Mouse (Mus musculus) heart, adult 8-10 months (tissue): ENCODE data around the gene Car7. TPM values are rescaled to one million over a fixed set of nuclear protein-coding genes. Genes with fewer than 3 reads are reported as not detected.

Experiments used
- DNase-seq: peaks from one replicate; pipeline ENCODE4 v3.0.0; 2022; ENCODE audit warnings: low spot score
- total RNA-seq, 4 experiments: library from RNA; stranded (reverse); gene quantifications; 2 replicates each; pipeline ENCODE4 v1.2.4; 2022

Car7 gene
- 1 to 10 TPM; 2.6 to 4.4 (median 3.2) TPM for total RNA-seq

DNA sequence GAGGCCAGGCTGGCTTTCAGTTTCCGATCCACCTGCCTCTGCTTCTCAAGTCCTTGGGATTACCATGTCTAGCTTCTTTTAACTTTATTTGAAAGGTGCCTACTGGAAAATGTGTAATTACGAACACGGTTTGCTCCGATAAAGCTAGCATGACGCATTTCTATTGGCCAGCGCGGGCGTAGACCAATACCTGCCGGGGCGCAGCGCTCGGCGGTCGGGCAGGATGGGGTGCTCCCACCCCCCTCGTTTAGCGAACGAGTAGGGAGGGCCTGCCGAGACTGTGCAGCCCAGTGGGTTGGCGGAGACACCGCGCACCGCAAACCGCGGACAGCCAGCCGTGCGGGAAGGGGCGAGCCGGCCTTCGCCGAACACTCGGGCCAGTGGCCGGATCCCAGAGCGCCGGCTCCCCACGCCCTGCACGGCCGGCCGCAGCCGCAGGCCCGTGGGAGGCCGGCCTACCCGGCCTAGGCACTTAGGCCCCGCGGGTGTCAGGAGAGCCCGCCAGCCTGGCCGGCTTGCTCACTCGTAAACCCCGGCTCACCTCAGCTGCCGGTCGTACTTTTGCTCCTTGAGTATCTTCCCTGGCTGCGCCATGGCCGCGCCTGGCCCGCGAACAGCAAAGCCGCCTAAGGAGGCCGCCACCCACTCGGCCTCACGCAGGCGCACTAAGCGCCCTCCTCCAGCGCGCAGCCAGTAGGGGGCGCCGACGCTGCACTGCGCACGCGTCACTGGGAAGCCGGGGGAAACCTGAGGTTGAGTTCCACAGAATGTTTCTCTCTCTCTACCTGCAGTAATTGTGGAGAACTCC is at the start of gene Car7, which contains the start of gene Nae1:
Gene Car7, plus strand, starts transcription at position 719 of the 808 bp plus-strand sequence.
Gene Nae1, minus strand, starts transcription at position 667 of the 808 bp plus-strand sequence.
- DNase-seq: peak; percentile 94

DNA sequence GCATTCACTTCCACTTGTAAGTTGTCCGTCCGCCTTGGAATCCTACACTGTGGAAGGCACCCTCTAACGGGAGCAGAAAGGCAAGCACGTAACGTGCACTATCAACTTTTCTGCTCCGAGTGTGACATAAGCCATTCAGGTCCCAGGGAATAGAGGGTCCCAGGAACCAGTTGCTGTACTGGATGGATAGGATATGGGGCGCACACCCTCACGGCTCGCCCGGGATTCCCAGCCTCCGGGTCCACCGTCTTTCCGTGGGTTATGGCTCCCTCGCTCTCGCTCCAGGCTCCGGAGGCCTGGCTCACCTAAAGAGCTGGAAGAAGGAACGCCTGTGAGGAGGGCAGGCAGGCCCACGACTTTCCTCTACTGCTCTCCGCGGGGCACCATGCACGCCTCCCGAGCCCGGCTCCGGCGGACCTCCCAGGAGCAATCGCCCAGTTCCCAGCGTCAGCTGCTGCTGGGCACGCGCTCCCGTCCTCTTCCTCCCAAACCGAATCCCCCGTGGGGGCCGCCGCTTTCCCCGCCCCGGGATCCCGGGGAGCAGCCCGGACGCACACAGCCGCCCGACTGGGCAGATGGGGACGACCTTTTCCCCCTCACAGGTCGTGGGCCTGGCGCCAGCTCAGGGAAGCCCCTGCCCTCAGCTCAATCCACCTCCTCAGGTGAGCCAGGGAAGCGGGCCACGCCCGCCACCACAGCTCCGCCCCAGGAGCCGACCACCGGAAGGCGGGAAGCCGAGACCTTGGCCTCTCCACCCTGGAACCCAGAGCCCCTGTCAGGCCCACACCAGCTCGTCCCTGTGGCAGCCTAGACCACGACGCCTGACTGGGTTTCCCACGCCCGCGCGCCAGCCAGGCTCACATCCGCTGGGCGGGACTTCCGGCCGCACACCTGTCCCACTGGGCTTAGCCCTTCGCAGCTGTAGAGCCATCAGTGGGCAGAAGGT is 25.2 kb upstream of the Car7 start, which contains the start of gene Terb1:
Gene Terb1, minus strand, starts transcription at position 850 of the 946 bp plus-strand sequence.
- DNase-seq: no peak

DNA sequence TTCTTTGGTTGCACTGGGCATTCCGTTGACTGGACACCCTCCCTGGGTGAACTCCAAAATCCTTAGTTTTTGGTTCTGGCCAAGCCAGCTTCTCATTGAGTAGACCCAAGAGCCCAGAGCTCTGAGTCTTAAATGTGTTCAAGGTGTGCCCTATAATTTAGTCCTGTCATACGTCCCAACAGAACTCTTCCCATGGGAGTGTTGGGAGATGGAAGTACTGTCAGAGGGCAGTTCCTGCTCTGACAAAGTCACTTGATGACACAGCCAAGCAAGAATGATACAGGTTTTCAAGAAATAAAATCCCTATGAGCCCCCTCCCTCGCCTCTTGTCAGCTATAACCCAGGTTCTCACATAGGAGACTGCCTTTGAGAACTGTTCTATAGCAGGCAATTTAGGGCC is 24.4 kb upstream of the Car7 start:
- DNase-seq: no peak

DNA sequence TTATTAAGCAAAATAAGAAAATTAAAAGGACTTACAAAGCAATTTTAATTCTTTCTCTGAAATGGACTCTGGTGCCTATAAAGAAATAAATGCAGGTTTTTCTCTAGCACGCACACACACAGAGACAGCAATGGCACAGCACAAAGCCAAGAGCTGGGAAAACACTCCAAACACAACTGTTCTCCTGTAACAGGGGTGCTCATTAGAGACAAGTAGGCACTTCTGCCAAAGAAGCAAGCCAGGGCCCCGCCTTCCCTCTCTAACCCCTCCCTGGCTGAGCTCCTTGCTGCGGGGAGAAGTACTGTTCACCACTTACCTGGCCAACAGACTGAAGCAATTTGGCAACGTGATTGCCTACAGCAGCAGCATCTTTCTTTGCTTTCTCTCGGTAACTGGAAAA is 16.6 kb upstream of the Car7 start:
- DNase-seq: no peak

DNA sequence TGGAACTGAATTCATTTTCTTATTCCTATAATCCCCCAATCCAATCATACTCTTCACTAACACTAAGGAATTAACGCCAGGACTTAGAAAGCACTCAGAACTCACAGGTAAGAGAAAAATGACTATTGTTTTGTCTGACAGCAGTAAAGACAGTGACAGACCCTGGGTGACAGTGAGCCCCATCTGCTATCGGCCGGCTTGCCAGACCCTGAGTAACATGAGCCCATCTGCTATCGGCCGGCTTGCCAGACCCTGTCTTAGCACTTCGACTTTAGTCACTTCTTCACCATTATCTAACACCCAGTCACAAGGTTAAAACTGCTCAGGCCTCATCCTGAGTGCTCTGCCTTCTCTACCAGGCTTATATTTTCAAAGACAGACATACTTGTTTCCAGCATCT is 4.8 kb upstream of the Car7 start:
- no peak for DNase-seq

DNA sequence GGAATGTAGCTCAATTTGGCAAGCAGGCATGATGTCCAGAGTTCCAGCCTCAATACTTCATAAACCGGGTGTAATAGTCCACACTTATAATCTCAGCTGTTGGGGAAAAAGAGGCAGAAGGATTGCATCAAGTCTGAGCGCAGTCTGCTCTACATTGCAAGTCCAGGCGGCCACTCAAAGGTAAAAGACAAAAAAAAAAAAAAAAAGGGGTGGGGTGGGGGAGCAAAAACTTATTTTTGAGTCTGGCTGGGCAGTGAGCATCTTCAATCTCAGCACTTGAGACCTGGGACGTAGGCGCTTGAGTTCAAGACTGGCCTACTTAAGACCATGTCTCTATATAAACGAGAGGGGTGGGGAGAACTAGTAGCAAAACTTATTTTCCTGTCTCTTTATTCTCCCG is 938 bp upstream of the Car7 start:
- DNase-seq: no peak

DNA sequence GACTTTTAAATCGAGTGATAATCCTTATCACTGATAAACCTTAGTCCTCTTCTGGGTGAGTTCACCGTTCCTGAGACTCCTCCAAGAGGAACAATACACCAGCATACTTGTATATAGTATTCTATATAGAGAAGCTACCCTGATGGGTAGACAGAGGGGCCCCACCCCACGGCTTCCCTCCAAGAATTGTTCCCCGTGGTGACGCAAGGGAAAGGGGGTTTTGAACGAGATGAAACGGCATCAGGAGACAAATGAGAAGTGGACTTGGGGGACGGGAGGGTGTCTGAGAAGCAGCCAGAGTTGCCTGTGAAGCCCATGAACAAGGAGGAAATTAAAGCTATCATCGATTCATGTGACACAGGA is 271 bp downstream of the Car7 start:
- no peak for DNase-seq

DNA sequence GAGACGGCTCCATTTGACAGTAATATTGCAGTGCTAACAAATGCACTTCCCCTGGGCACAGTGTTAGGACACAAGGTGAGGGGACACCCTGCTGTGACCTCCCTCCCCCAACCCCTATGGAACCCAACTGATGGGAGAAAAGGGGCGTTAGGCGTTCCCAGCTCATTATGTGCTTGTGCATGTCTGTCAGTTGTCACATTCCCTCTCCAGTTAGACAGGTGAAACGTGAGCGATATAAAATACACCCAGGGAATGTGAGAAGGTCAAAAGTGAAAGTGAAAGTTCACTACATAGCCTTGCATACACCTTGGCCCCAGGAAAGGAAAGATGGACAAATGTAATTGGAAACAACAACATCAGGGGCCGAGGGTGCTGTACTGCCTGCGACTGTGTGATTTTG is 889 bp downstream of the Car7 start:
- DNase-seq: peak; percentile 5

DNA sequence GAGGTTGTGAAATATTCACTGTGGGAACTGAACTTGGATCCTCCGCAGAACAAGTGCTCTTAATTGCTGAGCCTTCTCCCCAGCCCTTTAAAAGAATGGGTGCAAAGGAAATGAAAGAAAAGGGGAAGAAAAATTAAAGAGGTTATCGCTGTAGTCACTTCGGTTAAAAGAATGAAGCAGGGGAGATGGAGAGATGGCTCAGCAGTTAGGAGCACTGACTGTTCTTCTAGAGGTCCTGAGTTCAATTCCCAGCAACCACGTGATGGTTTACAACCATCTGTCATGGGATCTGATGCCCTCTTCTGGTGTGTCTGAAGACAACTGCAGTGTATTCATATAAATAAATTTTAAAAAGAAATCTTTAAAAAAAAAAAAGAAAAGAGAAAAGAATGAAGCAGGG is 1.5 kb downstream of the Car7 start:
- no peak for DNase-seq

DNA sequence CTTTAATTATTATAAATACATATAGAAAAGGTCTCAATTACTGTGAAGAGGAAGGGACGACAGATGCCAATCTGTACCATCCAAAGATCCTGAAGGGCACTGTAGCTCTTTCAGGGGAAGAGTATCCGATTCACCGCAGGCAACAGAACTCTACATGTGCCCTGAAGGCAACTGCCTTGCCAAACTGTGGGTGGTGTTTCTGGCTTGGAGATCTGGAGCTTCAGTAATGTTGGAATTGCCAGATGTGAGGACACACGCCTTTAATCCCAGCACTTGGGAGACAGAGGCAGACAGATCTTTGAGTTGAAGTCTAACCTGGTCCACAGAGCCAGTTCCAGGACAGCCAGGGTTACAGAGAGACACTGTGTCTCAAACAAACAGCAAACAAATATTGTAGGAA is 4.4 kb downstream of the Car7 start:
- DNase-seq: no peak

DNA sequence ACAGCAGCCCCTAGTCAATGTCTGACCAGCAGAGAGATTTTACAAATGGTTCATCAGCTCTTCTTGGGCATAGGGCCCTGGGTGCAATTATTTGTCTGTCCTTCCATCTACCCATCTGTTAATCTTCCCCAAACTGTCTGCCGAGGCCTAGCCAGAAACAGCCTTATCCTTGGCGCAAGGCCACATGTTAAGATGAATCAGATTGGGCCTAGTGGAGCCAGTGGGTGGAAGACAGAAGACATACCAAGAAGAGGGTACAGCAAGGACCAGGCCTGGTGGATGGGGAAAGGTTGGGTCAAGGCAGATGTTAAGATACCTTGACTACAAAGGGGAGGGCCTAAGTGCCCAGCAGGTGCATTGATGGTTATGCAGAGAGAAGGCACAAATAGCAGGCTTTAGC is 5.1 kb downstream of the Car7 start:
- DNase-seq: no peak

DNA sequence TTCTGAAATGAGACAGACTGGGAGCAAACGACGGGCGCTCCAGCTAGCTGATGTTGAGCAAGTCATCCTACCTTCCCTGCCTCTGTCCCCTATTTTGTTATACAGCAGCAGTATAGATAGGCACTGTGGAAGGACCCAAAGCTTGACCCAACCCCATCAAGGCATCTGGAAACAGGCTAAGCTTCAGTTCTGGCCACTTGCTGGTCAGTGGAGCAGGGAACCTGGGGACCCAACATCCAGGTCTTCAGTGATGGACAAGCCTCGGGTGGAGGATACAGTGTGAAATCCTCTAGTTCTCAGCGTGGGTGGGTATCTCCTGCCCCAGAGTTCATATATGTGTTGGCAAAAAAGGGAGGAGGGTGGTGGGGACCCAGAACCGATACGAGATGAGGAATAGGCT is 5.7 kb downstream of the Car7 start:
- no peak for DNase-seq

DNA sequence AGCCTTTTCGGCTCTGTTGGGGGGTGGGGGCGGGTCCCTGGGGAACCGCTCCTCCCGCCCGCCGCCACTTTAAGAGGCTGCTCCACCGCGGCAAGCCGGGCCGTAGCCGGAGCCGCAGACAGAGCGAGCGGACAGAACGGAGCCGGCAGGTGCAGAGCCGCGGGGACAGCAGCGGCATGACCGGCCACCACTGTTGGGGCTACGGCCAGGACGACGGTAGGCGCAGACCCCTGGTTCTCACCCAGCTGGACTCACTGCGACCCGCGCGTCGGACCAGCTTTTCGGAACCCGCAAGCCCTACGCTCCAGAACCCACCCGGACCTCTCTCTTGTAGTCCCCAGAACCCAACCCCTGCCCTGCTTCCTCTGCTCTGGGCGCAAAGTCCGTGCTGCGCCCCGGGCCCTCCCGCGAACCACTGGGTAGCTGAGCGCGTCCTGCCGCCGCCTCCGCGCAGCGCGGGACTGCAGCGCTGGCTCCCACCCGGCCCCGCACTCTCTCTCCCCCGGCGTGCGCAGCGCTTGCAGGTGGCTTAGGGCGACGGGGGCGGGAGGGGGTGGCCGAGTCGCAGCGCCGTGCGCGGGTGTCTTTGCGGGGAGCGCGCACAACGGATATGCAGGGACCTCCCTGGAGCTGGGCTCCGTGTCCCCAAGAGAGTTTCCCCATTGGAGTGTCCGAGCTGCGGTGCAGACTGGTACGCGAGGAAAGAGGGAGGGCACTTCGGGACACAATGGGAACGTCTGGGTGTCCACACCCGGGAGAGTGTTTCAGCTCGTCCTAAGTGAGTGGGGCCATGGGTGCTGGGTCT is 6.4 kb downstream of the Car7 start:
- peak; percentile 11 for DNase-seq

DNA sequence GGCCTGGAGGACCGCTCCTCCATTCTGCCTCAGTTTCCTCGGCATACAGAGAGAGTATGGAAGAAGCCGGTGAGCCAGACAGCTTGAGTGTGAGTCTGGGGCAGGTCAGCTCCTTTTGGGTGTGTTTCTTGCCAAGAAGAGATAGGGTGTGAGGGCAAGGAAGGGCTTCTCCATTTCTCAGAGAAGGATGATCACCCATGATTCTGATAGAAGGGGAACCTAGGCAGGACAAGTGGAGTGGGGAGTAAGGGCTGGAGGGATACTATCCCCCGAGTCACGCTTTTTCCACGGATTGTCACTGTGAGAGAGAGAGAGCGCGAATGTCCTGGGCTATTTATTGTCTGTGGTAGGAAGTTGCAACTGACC is 7.0 kb downstream of the Car7 start:
- no peak for DNase-seq

DNA sequence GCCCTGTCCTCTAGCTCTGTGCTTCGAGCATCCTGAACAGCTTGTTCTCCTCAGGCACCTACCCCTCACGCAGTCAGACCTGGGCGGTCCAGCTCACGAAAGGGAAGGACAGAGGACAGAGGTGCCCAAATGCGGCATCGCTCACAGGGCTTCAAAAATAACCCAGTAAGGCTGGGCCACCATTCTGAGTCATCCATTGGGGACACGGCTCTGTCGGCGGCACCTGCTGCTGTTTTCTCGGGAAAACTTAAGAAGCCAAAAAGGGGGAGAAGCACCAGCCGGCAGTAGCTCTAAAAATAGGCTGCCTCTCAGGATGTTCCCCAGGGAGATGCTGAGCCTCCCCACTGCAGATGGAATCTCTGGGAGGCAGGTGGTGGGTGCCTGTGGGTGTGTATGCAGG is 7.7 kb downstream of the Car7 start:
- no peak for DNase-seq

DNA sequence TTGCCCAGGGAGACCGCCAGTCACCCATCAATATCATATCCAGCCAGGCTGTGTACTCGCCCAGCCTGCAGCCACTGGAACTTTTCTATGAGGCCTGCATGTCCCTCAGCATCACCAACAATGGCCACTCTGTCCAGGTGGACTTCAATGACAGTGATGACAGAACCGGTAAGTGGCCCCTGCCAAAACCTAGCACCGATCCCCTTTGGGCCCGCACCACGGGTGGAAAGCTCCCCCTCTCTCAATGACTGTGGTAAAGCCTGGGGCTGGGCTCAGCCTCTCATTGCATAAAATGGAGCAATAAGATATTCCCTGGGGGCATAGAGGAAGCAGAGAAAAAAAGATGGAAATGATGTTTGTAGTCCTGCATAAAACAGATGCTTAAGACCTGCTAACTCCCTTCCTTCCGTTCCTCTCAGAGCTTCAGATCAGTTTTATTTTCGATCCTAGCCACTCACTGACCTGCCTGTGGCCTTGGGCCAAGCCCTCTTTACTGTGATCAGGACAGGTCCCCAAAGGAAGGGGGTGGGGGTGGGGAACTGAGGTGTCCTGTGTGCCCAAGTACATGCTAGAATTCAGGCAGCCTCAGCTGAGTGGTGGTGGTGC is 9.1 kb downstream of the Car7 start:
- DNase-seq: peak; percentile 71

DNA sequence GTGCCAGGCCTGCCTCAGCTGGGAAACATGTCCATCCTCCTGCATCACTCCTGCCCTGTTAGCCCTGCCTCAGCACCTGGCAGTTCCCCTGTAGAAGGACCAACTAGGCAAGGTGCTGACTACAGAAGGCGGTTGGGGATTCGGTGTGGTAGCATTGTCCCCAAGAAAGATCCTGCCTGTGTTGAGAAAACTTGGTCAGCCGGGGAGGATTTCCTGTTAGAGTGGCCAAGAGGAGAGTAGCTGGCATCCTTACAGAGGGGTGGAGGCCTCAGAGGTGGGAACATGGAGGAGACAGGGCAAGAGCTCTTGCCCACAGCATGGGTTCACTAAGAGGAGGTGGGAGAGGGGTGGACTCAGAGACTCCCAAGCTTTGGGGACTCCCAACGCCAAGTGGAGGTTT is 20.7 kb downstream of the Car7 start:
- DNase-seq: no peak

DNA sequence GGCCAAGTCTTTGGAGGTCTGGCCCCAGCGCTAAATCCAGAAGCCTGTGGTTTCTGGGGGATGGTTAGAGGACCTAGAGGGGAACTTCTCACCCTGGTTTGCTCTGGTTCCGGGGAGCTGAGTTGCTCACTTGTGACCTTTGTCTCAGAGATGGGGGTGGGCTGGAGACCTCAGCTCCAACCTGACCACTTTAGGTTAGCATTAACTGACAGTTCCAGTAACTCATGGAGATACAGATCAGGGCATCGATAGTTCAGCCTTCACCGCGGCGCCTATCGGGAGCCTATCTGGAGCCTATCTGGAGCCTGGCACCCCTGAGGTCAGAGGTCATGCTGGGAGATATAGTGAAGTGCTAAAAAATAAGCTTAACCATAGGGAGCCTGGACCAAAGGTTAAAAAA is 22.7 kb downstream of the Car7 start:
- no peak for DNase-seq

DNA sequence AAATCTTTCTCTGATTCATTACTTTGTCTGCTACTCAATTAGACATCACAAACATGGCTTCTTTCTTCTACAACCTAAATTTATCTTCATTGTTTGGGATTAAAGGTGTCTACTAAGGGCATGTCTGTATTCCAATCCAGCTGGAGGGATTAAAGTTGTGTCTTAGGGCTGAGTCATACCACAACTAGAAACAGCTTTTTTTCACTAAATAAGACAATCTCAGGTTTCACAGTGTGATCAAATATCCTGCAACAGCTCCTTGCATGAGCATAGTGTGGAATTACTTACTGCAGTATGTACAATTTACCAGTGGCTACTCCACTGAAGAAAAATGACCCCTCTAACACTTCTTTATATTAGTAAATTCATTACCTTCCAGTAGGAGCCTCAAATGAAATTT is 26.2 kb downstream of the Car7 start:
- DNase-seq: no peak

DNA sequence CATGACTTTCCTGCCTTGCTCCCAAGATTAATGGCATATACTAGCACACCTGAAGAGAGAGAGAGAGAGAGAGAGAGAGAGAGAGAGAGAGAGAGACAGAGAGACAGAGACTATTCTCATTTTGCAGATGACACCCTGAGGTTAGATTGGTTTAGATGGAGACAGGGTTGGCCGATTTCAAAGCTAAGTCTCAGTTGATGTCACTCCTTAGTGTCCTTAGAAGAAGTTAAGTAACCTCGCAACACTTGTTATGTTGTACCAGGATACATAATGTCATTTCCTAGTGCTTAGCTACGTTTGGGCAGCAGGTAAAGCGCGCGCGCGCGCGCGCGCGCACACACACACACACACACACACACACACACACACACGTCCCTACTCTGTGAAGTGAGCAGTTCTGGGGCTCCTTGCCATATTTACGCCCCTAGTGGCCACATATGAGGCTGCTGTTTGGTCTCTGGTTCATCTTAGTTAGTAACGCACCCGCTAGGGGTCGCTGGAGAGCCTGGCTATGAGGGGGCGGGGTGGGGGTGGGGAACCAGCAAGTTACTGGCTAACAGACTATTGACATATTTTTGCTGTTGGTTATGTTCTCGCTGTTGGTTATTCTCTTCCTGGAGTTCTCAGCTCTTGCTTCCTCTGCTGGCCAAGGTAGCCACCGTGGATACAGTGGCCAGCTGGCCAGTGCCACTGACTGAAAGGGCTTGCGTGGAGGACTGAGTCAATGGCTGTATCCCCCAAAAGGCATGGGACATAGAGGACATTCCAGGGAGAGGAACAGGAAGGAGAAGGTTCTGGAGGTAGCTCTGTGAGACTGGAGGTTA is 30.4 kb downstream of the Car7 start:
- DNase-seq: peak; percentile 88

DNA sequence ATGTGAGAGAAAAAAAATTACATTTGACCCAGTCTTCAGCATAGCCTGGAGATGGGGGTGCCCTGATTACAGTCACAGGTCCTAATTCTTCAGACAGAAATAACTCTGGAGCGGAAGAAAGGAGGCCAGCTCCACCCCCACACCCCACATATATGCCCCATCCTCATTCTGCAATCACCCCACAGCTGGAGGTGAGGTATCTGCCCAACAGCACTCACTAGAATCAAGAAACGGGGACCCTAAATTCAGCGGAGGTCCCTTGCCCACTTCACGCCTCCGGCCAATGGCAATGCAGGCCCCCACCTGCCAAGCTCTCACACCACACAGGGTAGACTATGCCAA is 30.9 kb downstream of the Car7 start:
- DNase-seq: no peak
